ENCODE assay signal across 7 mouse cellular contexts in genomic region chr1:70128035-70128434, GRCm38 (mm10).
DNase-seq lines count a peak whose midpoint lies in the region; ATAC-seq and TF ChIP-seq lines count a peak whose summit lies in the region.

No protein-coding gene starts in this region.

- ATAC-seq in kidney, embryonic 14.5 days (ENCODE audit: low FRiP score, low TSS enrichment), result no peak
- ATAC-seq in forebrain, embryonic 13.5 days, result no peak

- WGBS in kidney, adult 2 months, result 43% methylated on average over 2 of the region's 2 CpGs
- WGBS in kidney, embryonic 14.5 days, result 58% methylated on average over 2 of the region's 2 CpGs
- WGBS in forebrain, embryonic 13.5 days, result 68% methylated on average over 2 of the region's 2 CpGs

- H3K36me3 ChIP-seq in kidney, adult 2 months (ENCODE audit: control insufficient read depth, insufficient read depth, low read length), result no peaks in the 10 kb centered on the region
- H3K36me3 ChIP-seq in kidney, embryonic 14.5 days (ENCODE audit: control insufficient read depth, insufficient read depth, low read length), result no peaks in the 10 kb centered on the region
- no peaks in the 10 kb centered on the region for H3K36me3 ChIP-seq in forebrain, embryonic 13.5 days (ENCODE audit: poor library complexity, severe bottlenecking)

- no peak for TF ChIP-seq CTCF in kidney, adult 2 months (conservative IDR thresholded peaks at IDR 0.05; ENCODE audit: insufficient read depth, insufficient read length, low read depth, low read length)

- no peak overlapping the region for H3K4me2 ChIP-seq in kidney, embryonic 14.5 days (replicated peaks; ENCODE audit: low read depth, low read length)
- H3K4me2 ChIP-seq in forebrain, embryonic 13.5 days, result no peak overlapping the region

- H3K4me3 ChIP-seq in kidney, adult 2 months (ENCODE audit: insufficient read depth, low read depth, low read length), result no peak overlapping the region
- no peak overlapping the region for H3K4me3 ChIP-seq in kidney, embryonic 14.5 days (ENCODE audit: low read length)
- no peak overlapping the region for H3K4me3 ChIP-seq in forebrain, embryonic 13.5 days

- no peaks in the 10 kb centered on the region for H3K9me3 ChIP-seq in kidney, embryonic 14.5 days (ENCODE audit: control insufficient read depth, low read length)
- H3K9me3 ChIP-seq in forebrain, embryonic 13.5 days (replicated peaks), result no peaks in the 10 kb centered on the region

- no peak overlapping the region for H3K9ac ChIP-seq in kidney, embryonic 14.5 days (ENCODE audit: low read depth, low read length)
- H3K9ac ChIP-seq in forebrain, embryonic 13.5 days, result no peak overlapping the region

- H3K27ac ChIP-seq in kidney, adult 2 months (ENCODE audit: insufficient read depth, low read depth, low read length), result no peak overlapping the region
- H3K27ac ChIP-seq in kidney, embryonic 14.5 days (ENCODE audit: low read depth, low read length), result no peak overlapping the region
- no peak overlapping the region for H3K27ac ChIP-seq in forebrain, embryonic 13.5 days

- no peaks in the 10 kb centered on the region for H3K27me3 ChIP-seq in kidney, adult 2 months (replicated peaks; ENCODE audit: control insufficient read depth, insufficient read depth, low read length)
- H3K27me3 ChIP-seq in kidney, embryonic 14.5 days (ENCODE audit: control insufficient read depth, insufficient read depth, low read length), result no peaks in the 10 kb centered on the region
- no peaks in the 10 kb centered on the region for H3K27me3 ChIP-seq in forebrain, embryonic 13.5 days

- H3K4me1 ChIP-seq in kidney, adult 2 months (ENCODE audit: control insufficient read depth, insufficient read depth, low read length), result no peaks in the 10 kb centered on the region
- H3K4me1 ChIP-seq in kidney, embryonic 14.5 days (ENCODE audit: control insufficient read depth, insufficient read depth, low read length), result no peaks in the 10 kb centered on the region
- no peaks in the 10 kb centered on the region for H3K4me1 ChIP-seq in forebrain, embryonic 13.5 days

- no peak for TF ChIP-seq POLR2A in kidney, adult 2 months (IDR thresholded peaks at IDR 0.05; ENCODE audit: low read depth, low read length)

- peak; percentile 10 for DNase-seq in kidney, adult 2 months
- peak; percentile 27 for DNase-seq in urinary bladder, postnatal 14 days (ENCODE audit: low spot score)
- no peak for DNase-seq in urinary bladder, adult 2 months (ENCODE audit: low spot score)
- DNase-seq in c-Kit-positive CD71-positive TER-119-positive erythroid progenitor cells, embryonic 14.5 days (ENCODE audit: low spot score), result peak; percentile 1
- DNase-seq in retina, postnatal 1 day, result peak; percentile 41
